Mouse (Mus musculus) G1E (cell line): ENCODE results near the gene 1700034I23Rik. TPM values are rescaled to one million over a fixed set of nuclear protein-coding genes. Genes with fewer than 3 reads are reported as not detected.
"Not testable (repeated sequence)": the region's sequence is repeated elsewhere in the genome, so short reads cannot be mapped to it uniquely, and the experiment has no call there.

Experiments
- ATAC-seq: 2 replicates; pipeline ENCODE4 v1.8.0; 2016; ENCODE audit warnings: mild to moderate bottlenecking; ENCODE audit not compliant: insufficient number of reproducible peaks, poor library complexity, low FRiP score, severe bottlenecking; ENCODE audit errors: extremely low read depth
- DNase-seq: peaks from one replicate; pipeline ENCODE4 v3.0.0; 2012; ENCODE audit warnings: low spot score
- H3K27me3 ChIP-seq: 2 replicates; pipeline ENCODE4 v1.6.1; 2012; ENCODE audit warnings: mild to moderate bottlenecking, low read length, inconsistent platforms; ENCODE audit not compliant: insufficient read depth
- H3K36me3 ChIP-seq: replicated peaks from 2 replicates; pipeline ENCODE3; 2012; ENCODE audit warnings: mild to moderate bottlenecking, inconsistent platforms
- H3K4me1 ChIP-seq: 2 replicates; pipeline ENCODE4 v1.6.1; 2012; ENCODE audit warnings: low read depth, low read length, inconsistent platforms, mixed read lengths; ENCODE audit not compliant: insufficient read depth
- H3K4me3 ChIP-seq: 2 replicates; pipeline ENCODE4 v1.5.1; 2012; ENCODE audit warnings: low read depth, mild to moderate bottlenecking, inconsistent platforms, low read length, moderate library complexity, mixed read lengths
- H3K9me3 ChIP-seq: replicated peaks from 2 replicates; pipeline ENCODE4 v1.6.1; 2012; ENCODE audit warnings: inconsistent platforms
- CTCF ChIP-seq: IDR thresholded peaks from 2 replicates; pipeline ENCODE4 v1.5.1; 2012; ENCODE audit warnings: low read depth, low read length, inconsistent platforms, mixed read lengths
- GATA1 ChIP-seq: IDR thresholded peaks from 2 replicates; pipeline ENCODE4 v1.6.1; 2012; ENCODE audit warnings: borderline replicate concordance, low read length, inconsistent platforms, mixed read lengths
- GATA2 ChIP-seq: IDR thresholded peaks from 2 replicates; pipeline ENCODE4 v1.6.1; 2012; ENCODE audit warnings: low read depth, low read length, inconsistent platforms, borderline replicate concordance
- POLR2AphosphoS5 ChIP-seq: IDR thresholded peaks from 2 replicates; pipeline ENCODE4 v1.6.1; 2012; ENCODE audit warnings: low read depth, low read length, inconsistent platforms; ENCODE audit not compliant: insufficient replicate concordance
- TAL1 ChIP-seq: conservative IDR thresholded peaks from 2 replicates; pipeline ENCODE4 v1.6.1; 2012; ENCODE audit warnings: low read depth, low read length, inconsistent platforms, mixed read lengths
- polyA plus RNA-seq: library from polyadenylated mRNA; stranded (reverse); fragments of >175 nt; gene quantifications from 2 replicates; pipeline ENCODE4 v1.2.3, GENCODE M21; 2012
- total RNA-seq, 2 experiments: library from RNA; stranded (forward) in 1 of 2; stranded (reverse) in 1 of 2; fragments of 200-1000 nt in 1 of 2; fragments of >200 nt in 1 of 2; fragmentation: Nextera tagmentation in 1 of 2; gene quantifications; 2 replicates each; pipeline ENCODE4 v1.2.3; 2014 to 2017

Gene 1700034I23Rik
- total RNA-seq (2014; fragmentation: Nextera tagmentation) (not detected in 2 replicates), total RNA-seq (2017) (0.22 TPM in 1 of 2 replicates, not detected in the other), polyA plus RNA-seq (not detected in 2 replicates)

- H3K9me3 ChIP-seq, H3K4me3 ChIP-seq, H3K27me3 ChIP-seq, DNase-seq, ATAC-seq, H3K4me1 ChIP-seq: not testable (repeated sequence)
- H3K36me3 ChIP-seq, result peaks cover 10% of the 10 kb centered on the region
Observed at GRCm38 (mm10) chr3:40902443-40902842, at the start of gene 1700034I23Rik. Gene 1700034I23Rik, minus strand, starts transcription at chr3:40902543.

DNA sequence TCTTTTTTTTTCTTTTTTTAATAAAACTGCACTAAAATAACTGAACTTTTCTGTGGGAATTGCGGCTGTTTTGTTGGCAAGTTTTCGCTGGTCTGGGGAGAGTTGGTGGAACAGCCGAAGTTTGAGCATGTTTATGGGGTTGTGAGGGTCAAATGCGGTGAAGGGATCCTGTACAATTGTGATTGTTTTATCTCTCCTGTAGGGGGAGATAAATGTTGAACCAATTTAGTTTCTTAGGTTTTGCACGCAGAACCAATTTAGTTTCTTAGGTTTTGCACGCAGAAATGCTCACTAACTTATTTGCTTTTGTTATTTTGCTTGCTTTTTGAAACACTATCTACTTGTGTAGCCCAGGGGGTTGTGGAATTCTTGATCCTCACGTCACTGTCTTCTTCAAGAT, 49.0 kb upstream of the 1700034I23Rik start:
- peak; percentile 27 for DNase-seq
- TF ChIP-seq GATA1, result no peak
- TF ChIP-seq GATA2, result no peak
- TF ChIP-seq CTCF, result 0 out of 2 replicates have a peak, but pooled peaks have one; percentile 19
- Histone ChIP-seq H3K27me3 (no peaks in the 10 kb centered on the region), H3K4me1 (peaks cover 41% of the 10 kb centered on the region), H3K36me3 (no peaks in the 10 kb centered on the region), H3K4me3 (peak overlapping the region; percentile 91), H3K9me3 (no peaks in the 10 kb centered on the region)
- ATAC-seq, result no peak

- Histone ChIP-seq H3K9me3 (no peaks in the 10 kb centered on the region), H3K27me3 (no peaks in the 10 kb centered on the region), H3K4me1 (peaks cover 41% of the 10 kb centered on the region), H3K36me3 (no peaks in the 10 kb centered on the region), H3K4me3 (peak overlapping the region; percentile 91)
- 0 out of 2 replicates have a peak, but pooled peaks have one; percentile 30 for ATAC-seq
- DNase-seq, result peak; percentile 58
- TF ChIP-seq TAL1, result no peak
- TF ChIP-seq GATA2, result no peak
- TF ChIP-seq POLR2AphosphoS5, result no peak
- TF ChIP-seq GATA1, result no peak
- no peak for TF ChIP-seq CTCF
Observed at GRCm38 (mm10) chr3:40950601-40951201, 48.4 kb upstream of the 1700034I23Rik start.

DNA sequence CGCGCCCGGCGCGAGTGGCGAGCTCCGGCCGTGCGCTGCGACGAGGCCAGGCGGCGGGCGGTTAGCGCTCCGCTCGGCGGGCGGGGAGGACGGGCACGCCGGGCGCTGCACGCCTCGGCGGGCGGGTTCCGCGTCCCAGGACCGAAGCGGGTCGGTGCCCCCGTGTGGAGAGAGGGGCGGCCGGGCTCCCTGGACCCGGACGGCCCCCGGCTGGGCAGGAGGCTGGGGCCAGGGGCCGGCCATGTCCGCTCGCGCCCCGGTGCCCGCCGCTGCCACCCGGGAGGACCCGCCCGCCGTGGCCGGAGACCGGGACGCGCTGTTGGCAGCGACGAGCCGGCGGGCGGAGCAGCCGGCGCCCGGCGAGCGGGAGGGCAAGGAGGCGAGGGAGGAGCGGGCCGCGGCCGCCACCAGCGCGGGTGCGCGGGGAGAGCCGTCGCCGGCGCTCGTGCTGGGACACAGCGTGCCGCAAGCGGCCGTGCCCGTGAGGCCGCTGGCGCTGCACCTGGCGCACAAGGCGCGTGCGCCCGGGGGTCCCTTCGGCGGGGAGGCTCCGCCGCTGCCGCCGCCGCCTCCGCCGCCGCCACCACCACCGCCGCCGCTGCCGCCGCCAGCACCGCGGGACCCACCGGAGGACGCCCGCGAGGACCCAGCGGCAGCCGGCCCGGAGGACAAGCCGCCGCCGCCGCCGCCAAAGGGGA, 47.7 kb upstream of the 1700034I23Rik start:
- no peak for ATAC-seq
- Histone ChIP-seq H3K36me3 (no peaks in the 10 kb centered on the region), H3K4me1 (peaks cover 41% of the 10 kb centered on the region), H3K27me3 (no peaks in the 10 kb centered on the region), H3K9me3 (no peaks in the 10 kb centered on the region), H3K4me3 (peak overlapping the region; percentile 91)
- DNase-seq, result peak; percentile 52
- TF ChIP-seq GATA2 (no peak), TAL1 (no peak), CTCF (no peak), GATA1 (no peak), POLR2AphosphoS5 (no peak)

DNA sequence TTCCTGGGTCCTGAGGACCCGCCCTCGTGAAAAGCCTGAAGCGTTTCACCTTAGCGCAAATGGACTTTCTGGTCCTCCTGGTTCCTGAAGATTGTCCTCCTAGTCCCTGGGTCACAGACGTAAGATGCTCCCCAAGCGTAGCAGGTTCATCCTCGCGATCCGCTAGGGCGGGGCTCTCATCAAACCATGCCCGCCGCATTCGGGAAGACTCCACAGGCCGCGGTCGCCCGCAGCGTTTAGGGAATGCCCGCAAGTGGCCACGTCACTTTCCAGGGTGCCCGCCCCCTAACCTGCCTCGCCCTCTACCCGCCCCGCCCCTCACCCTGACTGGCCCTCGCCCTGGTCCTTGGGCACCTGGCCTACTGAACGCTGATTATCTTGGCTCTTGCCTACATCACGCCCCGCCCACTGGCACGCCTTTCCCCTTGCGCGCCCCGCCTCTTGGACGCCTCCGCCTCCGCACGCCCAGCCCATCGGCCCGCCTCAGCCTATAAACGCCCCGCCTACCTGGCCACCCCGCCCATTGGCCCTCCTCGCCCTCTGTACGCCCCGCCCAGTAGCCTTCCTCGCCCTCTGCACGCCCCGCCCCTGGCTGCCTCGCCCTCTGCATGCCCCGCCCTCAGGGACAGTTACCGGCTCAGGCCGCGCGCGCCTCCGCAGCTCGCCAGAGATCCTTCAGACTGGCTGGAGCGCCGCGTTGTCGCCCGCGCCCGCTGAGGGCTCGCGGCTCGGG, 47.0 kb upstream of the 1700034I23Rik start, which contains the start of gene Larp1b:
Larp1b (plus strand) TSS at position 659 of the 733 bp plus-strand sequence.
- TF ChIP-seq POLR2AphosphoS5, result no peak
- TF ChIP-seq CTCF, result no peak
- TF ChIP-seq TAL1, result no peak
- no peak for TF ChIP-seq GATA1
- TF ChIP-seq GATA2, result no peak
- no peaks in the 10 kb centered on the region for H3K9me3 ChIP-seq
- H3K27me3 ChIP-seq, result no peaks in the 10 kb centered on the region
- peak; percentile 85 for ATAC-seq
- H3K4me3 ChIP-seq, result peak within 1 kb of the TSS; percentile 91
- no peaks in the 10 kb centered on the region for H3K36me3 ChIP-seq
- peak; percentile 93 for DNase-seq
- peaks cover 40% of the 10 kb centered on the region for H3K4me1 ChIP-seq

- no peak overlapping the region for H3K4me3 ChIP-seq
- H3K9me3 ChIP-seq, result no peaks in the 10 kb centered on the region
- peaks cover 22% of the 10 kb centered on the region for H3K36me3 ChIP-seq
- ATAC-seq (no peak), DNase-seq (no peak)
- no peak for TF ChIP-seq TAL1
- no peak for TF ChIP-seq GATA2
- no peak for TF ChIP-seq POLR2AphosphoS5
- TF ChIP-seq GATA1, result no peak
- no peak for TF ChIP-seq CTCF
- H3K4me1 ChIP-seq, result 0 out of 2 replicates have a peak, but pooled peaks cover 3% of the 10 kb centered on the region
- H3K27me3 ChIP-seq, result no peaks in the 10 kb centered on the region
Observed at GRCm38 (mm10) chr3:40939019-40939418, 36.7 kb upstream of the 1700034I23Rik start.
